Mouse (Mus musculus) bone marrow, adult 2 months (tissue): ENCODE data around the gene Aven.

ENCODE experiments used
- CTCF ChIP-seq: fragments of 200-500 bp; IDR thresholded peaks from 2 replicates; pipeline ENCODE4 v1.5.1; 2011; ENCODE audit warnings: low read length, control low read depth; ENCODE audit not compliant: control insufficient read depth, insufficient read depth
- POLR2A ChIP-seq: fragments of 200-500 bp; IDR thresholded peaks from 2 replicates; pipeline ENCODE4 v1.6.1; 2011; ENCODE audit warnings: low read depth, mild to moderate bottlenecking, control low read depth, low read length, borderline replicate concordance; ENCODE audit not compliant: control insufficient read depth

DNA sequence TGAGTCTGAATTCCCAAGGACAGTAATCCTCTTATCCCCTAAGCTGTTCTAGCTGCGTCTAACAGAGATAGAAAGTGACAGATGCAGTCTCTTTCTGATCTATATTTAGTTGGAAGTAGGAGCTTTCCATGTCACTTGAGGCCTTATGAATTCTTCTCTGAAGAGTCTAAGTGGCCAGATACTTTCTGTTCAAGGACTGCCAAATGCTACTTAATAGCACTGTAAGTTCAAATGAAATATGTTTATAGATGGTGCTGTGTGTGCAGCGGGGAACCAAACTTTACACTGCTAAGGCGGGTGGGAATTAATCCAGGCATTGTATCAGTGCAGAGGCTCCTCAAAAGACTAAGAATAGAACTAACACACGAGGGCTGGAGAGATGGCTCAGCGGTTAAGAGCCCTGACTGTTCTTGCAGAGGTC is 21.8 kb upstream of the Aven start:
- TF ChIP-seq CTCF = no peak
- TF ChIP-seq POLR2A = no peak
